Mouse (Mus musculus) cerebellum, adult 9-11 months (tissue): ENCODE data around the gene Gsx1.

Experiments
- DNase-seq: peaks from one replicate; pipeline ENCODE4 v3.0.0; 2022

Gsx1 gene

GRCm38 (mm10) chr5:147188571-147188975, at the start of gene Gsx1:
TSS of gene Gsx1 (plus strand) at chr5:147188696.
- DNase-seq: peak; percentile 36

- DNase-seq: no peak
Observed at GRCm38 (mm10) chr5:147147340-147147739, 41.2 kb upstream of the Gsx1 start.

- no peak for DNase-seq
Observed at GRCm38 (mm10) chr5:147154806-147155371, 33.6 kb upstream of the Gsx1 start.

GRCm38 (mm10) chr5:147155449-147156133, 32.9 kb upstream of the Gsx1 start:
- DNase-seq: peak; percentile 4

- DNase-seq: no peak
Observed at GRCm38 (mm10) chr5:147156376-147156775, 32.1 kb upstream of the Gsx1 start.

- no peak for DNase-seq
Observed at GRCm38 (mm10) chr5:147157441-147157840, 31.1 kb upstream of the Gsx1 start.

- DNase-seq: no peak
Observed at GRCm38 (mm10) chr5:147159320-147159719, 29.2 kb upstream of the Gsx1 start.

GRCm38 (mm10) chr5:147159792-147160191, 28.7 kb upstream of the Gsx1 start:
- DNase-seq: no peak

- no peak for DNase-seq
Observed at GRCm38 (mm10) chr5:147165060-147165459, 23.4 kb upstream of the Gsx1 start.

GRCm38 (mm10) chr5:147170088-147170487, 18.4 kb upstream of the Gsx1 start:
- no peak for DNase-seq

- DNase-seq: no peak
Observed at GRCm38 (mm10) chr5:147174046-147174445, 14.4 kb upstream of the Gsx1 start.

GRCm38 (mm10) chr5:147185174-147185915, 3.2 kb upstream of the Gsx1 start:
- DNase-seq: no peak

- peak; percentile 31 for DNase-seq
Observed at GRCm38 (mm10) chr5:147186001-147186431, 2.5 kb upstream of the Gsx1 start.

GRCm38 (mm10) chr5:147186781-147187551, 1.5 kb upstream of the Gsx1 start:
- DNase-seq: peak; percentile 24

- DNase-seq: peak; percentile 13
Observed at GRCm38 (mm10) chr5:147187552-147188170, 835 bp upstream of the Gsx1 start.

- peak; percentile 7 for DNase-seq
Observed at GRCm38 (mm10) chr5:147189156-147189555, 660 bp downstream of the Gsx1 start.

GRCm38 (mm10) chr5:147189836-147190602, 1.5 kb downstream of the Gsx1 start:
- DNase-seq: peak; percentile 21

GRCm38 (mm10) chr5:147190885-147191284, 2.4 kb downstream of the Gsx1 start:
- no peak for DNase-seq

- DNase-seq: no peak
Observed at GRCm38 (mm10) chr5:147191801-147192575, 3.5 kb downstream of the Gsx1 start.

- DNase-seq: no peak
Observed at GRCm38 (mm10) chr5:147192576-147192960, 4.1 kb downstream of the Gsx1 start.

GRCm38 (mm10) chr5:147204905-147205304, 16.4 kb downstream of the Gsx1 start:
- no peak for DNase-seq
